Mouse (Mus musculus): ENCODE data around the gene Lrp6.

Gene Lrp6

DNA sequence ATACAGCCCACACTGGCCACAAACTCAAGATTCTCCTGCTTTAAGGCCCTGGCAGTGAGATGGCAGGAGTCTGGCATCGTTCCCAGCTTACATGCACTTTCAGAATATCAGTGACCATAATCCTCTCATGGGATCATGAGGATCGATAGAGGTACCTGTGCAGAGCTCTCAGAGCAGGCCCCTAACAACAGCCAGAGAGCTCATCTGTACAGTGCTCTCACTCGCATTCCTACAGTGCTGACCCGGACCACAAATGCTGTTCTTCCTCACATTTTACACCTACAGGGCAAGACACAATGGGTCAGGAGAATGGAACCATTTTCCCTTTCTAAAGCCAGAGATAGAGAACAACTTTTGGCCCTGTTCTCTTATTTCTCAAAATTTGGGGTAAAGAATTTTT, 77.6 kb downstream of the Lrp6 start:
- no peak for DNase-seq

DNA sequence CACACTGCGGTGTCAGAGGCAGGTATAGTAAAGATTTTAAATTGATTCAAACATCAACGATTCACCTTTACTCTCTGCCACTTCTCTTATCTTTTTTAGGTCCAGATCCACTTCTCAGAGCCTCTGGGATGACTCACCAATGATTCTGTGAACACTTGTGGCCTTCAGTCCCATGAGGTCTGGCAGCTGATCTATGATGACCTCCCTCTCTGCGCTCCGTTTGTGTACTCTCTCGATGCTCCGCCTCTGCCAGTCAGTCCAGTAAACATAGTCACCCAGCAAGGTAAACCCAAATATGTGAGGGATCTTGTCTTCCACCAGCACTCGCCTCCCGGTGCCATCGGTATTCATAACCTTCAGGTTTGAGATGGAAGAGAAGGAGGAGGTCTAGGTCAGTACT, 80.4 kb downstream of the Lrp6 start:
- no peak for DNase-seq

DNA sequence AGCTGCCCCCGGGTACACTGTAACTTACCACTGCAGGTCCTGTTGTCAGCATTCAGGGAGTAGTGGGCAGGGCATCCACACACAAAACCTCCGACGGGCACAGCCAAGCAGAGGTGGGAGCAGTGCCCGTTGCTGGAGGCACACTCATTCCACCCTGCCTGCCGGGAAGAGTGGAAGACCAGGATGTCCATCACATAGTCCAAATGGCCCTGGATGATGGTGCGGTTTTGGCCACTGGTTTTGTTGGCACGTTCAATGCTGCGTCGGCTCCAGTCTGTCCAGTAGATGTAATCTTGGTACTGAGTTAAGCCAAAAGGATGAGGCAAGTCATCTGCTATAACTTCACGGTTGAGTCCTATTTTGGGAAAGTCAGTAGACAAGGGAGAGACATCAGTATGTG, 87.3 kb downstream of the Lrp6 start:
- no peak for DNase-seq

DNA sequence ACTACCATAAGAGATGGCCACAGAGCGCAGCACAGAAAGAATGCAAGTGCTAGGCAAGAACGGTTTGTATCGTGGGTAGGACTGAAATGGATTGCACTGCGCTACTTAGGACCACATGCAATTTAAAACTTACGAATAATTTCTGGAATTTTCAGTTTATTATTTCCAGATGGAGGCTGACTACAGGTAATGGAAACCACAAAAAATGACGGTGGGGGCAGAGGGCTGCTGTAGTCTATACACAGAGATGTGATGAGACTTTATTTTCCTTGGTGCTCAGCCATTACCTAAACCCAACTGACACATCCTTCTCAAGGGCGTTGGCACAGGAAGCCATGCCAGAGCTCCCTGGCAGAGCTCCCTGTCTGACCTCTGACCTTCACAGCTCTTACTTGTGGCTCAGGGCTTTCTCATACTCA, 93.6 kb downstream of the Lrp6 start:
- DNase-seq: no peak

DNA sequence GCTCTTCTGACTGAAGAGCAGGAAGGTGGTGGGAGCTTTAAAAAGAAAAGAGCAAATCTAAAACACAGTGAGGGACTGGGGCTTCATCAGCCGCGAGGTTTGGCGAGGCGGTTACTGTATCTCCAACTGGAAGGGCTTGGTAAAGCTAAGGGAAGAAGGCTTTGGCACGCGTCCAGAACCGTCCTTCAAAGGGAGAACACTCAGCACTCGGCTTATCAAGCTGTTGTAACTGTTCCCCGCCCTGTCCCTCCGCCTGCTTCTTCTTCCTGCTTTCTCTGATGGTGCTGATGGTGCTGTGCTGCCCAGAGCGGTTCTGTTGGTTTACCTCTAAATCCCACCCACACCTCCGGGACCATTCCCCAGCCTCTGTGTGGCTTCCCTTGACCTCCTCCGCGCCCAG, 95.9 kb downstream of the Lrp6 start:
- DNase-seq: no peak

DNA sequence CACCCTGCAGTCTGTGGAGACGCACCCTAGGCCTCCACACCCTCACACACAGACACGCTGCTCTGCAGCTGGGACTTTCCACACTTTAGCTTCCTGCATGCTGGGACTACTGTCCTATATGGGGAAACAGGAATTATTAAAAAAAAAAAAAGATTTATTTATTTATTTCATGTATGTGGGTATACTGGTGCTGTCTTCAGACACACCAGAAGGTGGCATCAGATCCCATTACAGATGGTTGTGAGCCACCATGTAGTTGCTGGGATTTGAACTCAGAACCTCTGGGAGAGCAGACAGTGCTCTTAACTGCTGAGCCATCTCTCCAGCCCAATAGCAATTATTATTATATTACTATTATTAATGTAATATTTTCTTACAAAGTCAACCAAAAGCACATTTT, 97.5 kb downstream of the Lrp6 start:
- DNase-seq: no peak

DNA sequence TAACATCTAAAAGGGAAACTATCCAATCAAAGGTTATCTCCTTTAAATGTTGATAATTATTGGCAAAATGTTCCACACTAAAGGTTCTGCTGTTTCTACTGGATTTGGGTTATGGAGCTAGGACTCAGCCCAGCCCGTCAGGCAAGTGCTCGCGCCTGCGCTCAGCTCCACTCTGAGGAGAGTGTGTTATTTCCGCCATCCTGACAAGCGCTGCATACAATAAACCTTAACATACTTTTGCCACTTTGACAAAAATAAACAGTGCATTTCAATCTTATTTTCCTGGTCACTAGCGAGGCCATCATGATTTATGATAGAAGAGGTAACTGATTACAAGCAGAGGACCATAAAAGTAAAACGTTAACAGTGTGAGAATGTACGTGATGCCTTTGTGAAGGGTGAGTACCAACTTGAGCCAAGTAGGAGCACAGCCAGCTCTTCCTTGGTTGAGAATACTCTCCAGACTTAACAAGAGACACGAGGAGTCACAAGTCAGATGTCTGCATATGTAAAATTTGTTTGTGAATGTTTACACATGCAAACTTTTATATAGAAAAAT, 100.0 kb downstream of the Lrp6 start:
- DNase-seq: no peak

DNA sequence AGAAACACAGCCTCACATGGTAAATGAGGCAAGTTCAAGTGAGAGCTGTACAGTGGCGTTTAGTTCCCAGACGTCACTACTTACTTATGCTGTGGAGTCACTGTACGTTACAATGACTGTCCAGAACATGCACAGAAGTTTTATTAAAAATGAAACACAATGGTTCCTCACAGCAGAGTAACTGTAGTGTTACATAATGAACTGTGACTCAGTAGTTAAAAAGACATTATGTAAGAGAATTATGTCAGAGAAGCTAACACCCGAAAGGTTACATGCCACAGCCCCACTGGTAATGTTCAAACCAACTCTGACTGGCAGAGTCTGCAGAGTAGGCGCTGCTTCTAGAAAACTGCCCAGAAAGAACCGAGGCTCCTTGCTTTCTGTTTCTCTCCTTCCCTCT, 105.6 kb downstream of the Lrp6 start:
- DNase-seq: no peak

DNA sequence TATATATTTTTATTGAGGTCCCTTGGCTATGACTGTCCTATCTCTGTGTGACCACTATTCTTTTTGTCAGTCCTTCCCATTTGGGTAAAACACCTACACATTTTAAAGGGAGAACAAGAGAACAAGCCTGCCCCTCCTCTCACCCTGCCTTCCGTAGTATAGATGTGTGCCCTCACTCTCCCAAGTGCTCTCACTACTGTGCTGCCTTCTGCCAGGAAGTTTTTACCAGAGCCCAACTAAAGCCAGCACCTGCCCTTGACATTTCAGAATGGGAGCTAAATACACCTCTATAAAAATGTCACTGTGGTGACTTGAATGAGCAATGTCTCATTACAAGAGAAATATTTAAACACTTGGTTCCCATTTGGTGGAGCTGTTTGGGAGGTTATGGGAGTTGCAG, 108.4 kb downstream of the Lrp6 start:
- no peak for DNase-seq

DNA sequence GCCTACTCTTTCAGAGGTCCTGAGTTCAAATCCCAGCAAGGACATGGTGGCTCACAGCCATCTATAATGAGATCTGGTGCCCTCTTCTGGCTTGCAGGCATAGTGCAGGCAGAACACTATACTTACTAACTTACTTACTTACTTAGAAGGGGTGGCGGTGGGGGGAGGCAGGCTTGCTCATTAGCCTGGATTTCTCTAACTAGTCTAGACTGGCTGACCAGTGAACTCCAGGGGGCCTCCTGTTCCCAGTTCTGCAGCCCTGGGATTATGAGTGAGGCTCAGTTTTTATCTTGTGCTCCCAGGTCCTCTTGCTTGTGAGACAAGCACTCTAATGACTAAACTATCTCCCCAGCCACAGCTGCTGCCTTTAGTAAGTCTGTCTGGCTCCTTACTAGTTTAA, 112.7 kb downstream of the Lrp6 start:
- DNase-seq: no peak

DNA sequence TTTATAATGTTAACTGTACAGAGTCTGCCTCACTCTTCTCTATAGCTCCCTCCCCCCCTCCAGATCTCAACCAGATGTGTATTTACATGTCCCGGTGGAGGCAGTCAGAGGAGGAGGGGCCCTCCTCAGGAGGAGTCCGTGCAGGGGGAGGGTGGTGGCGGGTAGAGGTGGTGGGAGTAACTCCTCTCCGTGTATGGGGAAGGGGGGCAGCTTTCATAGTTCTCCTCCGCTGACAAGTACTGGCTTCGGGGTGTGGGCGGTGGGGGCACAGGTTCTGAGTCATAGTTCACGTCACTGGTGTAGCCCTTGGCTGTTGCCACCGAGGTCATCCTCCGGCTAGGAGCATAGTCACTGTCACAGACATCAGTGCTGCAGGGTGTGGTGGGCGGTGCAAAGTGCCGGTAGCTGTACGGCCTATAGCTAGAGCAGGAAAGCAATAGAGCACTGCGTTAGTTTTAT, 116.1 kb downstream of the Lrp6 start:
- DNase-seq: no peak

DNA sequence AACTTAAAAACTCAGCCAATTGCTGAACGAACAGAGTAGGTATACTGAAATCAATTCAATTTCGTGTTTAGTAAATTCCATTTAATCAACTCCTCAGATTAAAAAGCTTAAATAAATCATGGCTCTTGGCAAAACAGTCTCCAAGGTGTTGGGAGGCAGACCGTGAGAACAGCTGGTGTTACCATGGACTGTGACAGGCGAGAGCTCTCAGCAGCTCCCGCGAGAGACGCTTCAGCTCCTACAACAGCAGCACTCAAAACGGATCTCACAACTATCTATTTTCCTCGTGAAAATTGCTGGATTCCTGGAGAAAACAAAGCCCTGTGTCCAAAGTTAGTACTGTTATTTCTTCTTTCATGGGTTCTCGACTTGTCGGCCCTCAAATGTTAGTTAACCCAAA, 116.8 kb downstream of the Lrp6 start:
- DNase-seq: no peak

DNA sequence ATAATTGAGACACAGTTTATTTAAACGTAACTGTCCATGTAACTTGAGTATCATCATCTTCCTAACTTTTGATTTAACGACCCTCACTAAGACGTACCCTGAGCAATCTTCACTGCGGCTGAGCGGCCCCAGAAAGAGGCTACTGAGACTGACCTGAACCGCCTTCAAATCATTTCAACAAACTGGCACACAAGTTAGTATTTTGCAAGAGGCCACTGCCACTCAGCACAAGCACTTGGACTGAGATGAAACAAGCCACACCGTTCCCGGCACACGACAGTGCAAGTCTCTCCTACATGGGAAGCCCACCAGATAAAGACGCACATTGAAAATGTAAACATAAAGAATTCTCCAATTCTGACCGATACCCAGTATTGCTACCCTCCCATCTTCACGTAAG, 118.3 kb downstream of the Lrp6 start:
- DNase-seq: no peak

DNA sequence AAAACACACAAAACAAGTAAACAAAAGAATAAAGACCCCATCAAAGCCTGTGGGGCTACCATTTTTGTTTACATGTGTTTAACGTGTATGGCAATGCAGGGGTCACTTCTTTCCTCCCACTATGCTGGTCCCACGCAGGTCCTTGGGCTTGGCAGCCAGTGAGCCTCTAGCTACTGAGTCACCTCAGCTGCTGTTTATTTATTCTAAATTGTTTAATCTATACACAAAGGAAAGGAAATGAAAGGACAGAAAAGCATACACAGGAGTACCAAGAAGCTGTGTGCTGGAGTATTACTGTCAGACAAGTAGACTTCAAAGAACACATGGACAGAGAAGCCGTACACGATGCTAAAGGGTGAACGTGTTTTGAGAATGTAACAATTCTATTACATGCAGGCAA, 122.8 kb downstream of the Lrp6 start:
- DNase-seq: no peak

DNA sequence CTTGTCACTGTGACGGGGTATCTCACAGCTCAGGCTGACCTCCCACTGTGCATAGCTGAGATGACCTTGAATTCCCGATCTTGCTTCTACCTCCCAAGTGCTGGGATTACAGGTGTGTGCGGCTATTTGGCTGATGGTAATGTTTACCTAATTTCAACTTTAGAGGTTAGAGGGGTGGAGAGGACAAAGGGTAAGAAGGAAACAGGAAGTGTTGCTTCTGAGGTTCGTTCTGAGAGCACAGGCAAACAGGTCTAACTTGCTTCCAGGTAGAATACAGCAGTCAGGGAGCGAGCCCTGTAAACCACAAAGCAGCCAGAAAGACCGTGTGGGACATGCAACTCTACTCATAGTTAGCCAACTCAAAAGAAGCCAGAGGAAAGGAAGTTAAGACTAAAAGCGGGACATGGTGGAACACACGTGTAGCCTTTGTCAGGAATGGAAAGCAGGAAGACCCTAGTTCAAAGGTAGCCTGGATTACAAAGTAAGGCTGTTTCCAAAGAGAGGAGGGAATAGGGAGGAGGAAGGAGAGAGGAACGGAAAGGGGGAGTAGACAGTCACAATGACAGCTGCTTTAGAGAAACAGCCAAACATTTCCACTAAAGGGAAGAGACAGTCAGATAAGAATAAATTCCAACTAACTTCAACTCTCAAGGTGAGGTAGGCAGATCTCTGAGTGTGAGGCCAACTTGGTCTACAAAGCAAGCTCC, 123.4 kb downstream of the Lrp6 start:
- DNase-seq: no peak

DNA sequence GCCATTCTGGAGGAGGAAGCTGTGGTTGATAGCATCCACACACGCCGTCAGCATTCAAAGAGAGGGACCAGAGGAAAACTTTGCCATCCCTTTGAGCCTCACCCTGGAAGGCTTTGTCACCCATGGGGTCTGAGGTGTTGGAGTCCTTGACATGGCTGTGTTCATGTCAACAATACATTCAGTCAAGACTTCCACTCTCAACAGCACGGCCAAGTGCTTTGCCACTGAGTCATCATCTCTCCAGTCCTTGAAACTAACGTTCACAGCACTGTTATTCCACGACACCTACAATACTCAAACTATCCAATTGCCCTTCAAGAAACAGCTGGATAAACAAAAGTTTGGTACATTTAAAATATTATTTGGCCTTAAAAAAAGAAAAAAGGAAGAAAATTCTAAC, 124.5 kb downstream of the Lrp6 start:
- DNase-seq: no peak

DNA sequence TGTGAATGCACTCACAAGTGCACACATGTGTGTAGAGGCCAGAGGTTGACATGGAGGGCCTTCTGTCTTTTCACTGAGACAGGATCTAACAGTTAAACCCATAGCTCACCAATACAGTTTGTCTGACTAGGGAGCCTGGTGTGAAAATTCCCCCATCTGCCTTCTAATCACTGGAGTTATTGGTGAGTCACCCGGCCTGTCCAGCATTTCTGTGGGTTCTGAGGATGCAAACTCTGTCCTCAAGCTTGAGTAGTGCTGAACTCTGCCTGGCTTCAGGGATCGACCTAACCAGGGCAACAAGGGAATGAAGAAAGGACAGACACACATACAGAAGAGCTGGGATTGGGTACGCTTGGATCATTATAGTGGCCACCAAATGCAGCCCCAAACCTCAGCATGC, 125.0 kb downstream of the Lrp6 start:
- DNase-seq: no peak

DNA sequence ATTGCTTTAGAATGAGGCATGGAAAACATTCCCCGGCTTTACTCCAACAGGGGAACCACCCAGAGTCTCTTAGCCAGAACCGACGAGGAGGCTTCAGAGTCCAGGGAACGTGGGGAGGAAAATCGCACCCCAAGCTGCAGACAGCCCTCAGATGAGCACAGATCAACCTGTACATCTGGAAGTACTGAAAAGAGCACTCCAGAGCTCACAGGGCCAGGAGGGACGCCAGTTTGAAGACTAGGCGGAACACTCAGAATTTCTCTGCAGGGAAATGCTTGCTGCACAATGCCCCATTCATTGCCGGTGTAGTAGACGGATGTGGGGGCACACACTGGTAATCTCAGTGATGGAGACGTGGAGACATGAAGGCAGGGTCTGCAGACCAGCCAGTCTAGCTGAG, 126.7 kb downstream of the Lrp6 start:
- no peak for DNase-seq

DNA sequence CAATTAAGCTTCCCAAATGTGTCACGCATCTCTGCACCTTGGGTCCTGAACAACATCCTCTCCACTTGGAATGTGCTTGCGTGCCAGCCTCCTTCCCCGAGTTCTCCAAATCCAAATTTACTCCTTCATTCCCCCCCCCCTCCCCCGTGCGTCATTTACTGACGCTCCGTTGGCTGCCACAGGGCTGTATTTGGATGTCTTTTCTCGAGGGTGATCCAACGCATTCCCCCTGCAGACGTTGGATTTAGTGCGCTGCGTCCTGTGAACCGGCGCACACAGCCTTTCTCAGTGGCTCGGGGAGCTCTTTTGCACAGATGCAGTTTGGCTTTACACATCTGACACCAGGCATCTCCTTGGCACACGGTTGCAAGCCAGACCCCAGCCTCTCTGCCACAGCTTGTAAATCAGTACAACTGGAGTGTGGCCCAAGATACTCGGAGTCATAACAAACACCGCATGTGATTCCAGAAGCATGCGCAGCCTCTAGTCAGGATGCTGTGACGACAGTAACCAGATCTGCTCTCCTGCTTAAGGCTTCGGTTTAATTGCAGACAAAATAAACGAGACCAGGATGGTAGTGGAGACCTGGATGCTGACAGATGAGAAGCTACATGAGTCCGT, 127.3 kb downstream of the Lrp6 start:
- peak; percentile 25 for DNase-seq

DNA sequence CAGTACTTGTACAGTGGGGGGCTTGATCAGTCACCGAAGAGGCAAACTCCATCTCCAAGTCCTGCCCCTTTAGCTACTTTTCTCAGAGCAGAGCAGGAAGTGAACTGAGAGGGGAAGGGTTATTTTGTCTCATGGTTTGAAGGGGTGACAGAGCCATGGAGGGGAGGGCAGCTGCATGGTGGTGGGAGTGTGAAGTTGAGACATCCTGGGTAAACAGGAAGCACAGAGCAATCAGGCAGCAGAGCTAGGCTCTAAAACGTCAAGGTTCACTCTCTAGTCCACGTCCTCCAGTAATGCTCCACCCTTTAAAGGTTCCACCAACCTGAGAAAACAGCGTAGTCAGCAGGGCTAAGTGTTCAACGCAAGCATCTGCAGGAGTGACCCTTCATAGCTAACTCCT, 129.8 kb downstream of the Lrp6 start:
- no peak for DNase-seq

DNA sequence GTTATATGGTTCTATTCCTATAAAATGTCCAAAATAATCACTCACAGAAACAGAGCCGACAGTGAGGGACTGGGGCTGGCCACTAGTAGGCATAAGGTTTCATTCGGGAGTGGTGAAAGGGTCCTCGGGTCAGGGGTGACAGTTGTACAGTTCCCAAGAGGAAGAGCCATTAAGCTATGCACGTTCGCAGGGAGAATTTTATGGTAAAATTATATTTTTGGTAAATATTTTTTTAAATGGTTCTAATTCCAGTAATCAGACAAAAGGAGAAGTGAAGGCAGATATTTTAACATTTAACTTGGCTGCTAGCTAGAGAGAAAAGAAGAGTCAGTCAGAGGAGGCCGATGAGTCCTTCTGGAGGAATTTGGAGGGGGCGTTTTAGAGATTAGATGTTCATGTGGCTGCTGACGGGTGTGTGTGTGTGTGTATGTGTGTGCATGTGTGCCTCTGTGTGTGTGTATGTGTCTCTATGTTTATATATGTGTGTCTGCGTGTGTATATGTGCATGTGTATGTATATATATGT, 131.8 kb downstream of the Lrp6 start:
- DNase-seq: no peak

DNA sequence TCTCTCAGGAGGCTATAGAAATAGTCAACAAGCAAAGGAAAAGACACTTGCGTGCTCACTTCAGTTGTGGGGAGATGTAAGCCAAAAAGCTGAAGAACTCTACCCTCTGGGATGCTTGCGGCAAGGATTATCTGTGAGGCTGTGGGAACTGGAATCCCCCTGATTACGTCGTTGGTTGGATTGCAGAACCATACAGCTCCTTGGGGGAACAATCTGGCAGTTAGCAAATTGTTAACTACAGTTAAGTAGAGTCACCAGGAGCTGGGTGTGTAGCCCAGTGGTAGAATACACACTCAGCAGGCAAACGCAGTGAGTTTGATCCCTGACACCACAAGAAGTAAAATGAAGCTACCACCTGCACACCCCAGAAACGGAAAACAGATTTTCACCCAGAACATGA, 132.7 kb downstream of the Lrp6 start:
- no peak for DNase-seq

DNA sequence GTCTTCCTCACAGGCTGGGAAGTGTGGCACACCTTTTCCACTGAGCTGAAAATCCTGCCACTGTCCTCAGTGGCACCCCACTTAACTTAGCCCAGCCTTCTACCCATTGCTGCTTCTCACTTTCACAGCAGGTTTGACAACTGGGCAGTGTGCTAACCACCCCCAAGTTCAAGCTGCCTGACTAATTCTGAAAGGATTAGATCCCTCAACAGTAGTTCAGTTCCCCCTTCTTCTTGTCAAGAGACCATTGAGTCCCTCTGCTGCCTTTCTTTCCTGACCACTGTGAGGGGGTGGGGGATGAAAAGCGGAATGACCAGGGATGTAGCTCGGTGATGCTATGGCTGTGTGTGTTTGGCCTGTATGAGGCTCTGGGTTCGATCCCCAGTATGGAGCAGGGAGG, 133.5 kb downstream of the Lrp6 start:
- no peak for DNase-seq

DNA sequence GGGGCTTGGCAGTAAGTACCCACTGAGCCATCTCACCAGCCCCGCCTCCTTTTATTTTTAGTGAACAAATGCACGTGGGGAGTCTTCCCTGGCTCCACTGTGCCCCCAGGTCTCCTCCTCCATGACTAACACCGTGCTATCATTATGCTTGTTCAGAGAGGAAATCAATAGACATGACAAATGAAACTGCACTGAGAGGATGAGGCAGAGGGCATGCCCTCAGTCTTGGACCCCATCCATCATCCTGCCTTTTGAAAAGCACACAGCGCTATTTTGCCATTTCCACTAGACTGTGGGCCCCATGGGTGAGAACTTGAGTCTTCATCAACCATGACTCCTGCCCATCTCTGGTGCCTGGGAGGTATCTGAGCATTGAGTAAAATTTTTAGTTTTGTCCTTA, 135.2 kb downstream of the Lrp6 start:
- DNase-seq: no peak

Measured in cerebellum, adult 9-11 months (tissue).